Mouse (Mus musculus): ENCODE data around the gene Prpf6.

Prpf6 gene

DNA sequence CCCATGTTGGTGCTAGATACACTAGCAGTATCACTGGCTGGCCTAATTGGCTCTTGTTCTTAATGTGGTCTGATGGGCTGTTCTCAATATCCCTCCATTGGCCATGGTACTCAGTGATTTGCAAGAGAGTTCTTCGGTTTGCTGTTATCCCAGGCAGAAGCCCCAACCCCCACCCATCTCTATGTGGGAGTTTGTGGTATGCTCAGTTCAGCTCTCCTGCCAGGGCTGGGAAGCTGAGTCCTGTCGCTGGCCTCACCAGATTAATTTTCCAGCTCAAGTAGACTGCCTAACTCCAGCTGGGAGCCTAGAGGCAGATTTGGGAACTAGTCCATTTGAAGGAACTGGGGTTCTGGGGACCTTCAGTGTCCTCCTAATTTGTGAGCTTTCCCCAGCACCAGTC lies 65.8 kb downstream of the Prpf6 start:
- DNase-seq (ENCODE audit: low spot score in 2 of 2) = no peak

DNA sequence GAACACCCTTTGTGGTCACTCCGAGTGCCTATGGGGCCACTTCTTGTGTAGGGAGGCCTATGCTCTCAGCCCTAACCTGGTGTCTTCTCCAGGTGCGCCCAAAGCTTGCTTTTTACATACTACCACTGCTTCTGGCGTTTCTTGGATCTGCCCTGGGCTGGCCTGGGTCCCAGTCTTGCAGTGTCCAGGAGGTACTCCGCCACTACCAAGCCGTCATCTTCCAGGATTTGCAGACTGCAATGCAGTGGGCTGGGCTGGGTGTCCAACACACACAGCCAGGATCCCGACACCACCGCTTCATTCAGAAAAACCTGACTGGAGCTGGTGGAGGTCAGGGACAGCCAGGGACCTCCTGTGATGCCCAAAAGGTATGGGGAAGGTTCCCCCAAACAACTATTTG lies 66.9 kb downstream of the Prpf6 start:
- DNase-seq (ENCODE audit: low spot score in 2 of 2) = no peak

DNA sequence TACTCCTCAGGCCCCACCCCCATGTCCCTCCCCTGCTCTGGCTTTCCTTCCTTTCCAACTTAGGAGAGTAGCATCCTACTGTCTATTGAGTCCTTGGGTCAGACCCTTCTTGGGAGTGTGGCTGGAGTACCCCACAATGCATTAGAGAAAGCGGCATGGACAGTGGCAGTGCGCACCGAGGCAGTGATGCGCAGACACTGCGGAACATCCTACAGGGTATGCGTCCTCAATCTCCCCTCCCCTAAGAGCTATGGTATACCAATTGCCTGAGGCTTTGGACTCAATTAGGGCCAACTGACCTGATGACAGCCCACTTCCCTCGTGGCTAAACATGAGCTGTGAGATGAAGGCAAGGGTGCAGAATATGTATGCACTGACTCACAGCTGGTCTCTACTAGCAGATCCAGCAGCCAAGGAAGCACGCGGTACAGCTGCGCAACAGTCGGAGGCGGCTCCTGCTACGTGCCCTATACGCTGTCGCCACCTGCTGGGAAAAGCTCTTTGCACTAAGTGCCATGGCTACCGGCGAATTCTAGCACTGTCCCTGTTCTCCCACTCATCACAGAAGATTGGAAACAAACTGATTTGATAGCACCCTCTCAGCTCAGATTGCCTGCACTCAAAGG lies 67.4 kb downstream of the Prpf6 start:
- peak; percentile 66 to 67 for DNase-seq (ENCODE audit: low spot score in 2 of 2)

DNA sequence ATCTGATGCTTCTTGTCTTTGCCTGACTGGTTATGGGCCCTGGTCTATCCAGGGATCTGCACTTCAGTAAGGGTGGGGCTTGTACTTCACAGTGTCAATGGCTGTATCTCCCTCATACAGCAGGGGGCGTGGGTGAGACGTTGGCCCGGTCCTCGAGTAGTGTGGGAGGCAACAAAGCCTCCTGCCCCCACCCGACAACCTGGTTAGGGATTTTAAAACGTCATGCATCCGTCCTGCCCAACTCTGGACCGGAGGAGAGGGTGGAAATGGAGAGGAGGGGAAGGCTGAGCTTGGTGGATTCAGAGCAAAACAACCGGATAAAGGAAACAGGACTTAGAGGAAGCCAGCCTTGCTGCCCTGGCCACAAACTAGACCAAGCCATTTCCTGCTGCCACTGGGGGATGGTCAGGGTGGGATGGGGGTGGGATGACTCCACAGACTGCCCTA lies 68.0 kb downstream of the Prpf6 start:
- peak; percentile 91 to 94 for DNase-seq (ENCODE audit: low spot score in 2 of 2)

DNA sequence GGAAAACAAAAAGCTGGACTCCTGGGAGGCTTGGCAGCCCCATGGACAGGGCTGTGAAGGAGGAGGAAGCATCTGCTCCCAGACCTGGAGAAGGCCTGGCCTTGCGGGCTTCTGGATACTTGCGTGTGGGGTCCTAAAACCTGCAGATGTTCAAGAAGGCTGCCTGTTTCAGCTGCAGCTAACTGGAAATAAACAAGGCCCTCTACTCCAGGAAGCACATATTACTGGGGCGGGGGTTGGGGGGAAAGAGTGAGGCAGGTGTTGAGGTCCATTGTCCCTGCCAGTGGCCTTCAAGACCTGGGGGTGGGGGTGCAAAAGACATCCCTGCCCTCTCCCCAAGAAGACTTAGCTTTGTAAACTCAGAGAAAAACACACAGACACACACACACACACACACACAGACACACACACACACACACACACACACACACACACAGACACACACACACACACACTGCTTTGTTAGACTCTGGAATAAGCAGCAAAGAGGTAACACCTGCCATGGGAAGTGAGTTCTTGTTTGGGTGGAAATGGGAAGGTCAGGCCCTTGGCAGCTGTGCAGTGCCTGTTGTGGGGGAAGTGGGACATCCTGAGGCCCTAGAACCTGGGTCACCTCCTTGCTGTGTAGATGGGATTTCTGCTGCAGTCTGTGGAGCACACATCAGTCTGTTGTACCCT lies 71.1 kb downstream of the Prpf6 start:
- DNase-seq (ENCODE audit: low spot score in 2 of 2) = peak; percentile 73 to 81

DNA sequence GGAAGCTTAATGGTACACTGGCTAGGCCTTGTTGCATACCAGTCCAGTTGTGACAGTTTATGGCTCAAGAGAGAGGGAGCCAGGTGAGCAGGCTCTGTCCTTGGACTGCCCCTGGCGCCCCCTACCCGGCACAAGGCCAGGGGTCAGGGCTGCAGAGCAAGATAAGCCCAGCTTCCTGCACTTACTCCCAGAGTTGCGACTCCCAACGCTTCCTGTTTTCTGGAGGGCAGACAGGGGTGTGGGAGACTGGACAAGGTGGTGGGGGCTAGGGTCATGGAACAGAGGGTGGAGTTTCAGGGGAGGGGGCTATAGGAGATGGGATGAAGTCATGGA lies 71.6 kb downstream of the Prpf6 start:
- DNase-seq (ENCODE audit: low spot score in 2 of 2) = peak; percentile 76 to 90

DNA sequence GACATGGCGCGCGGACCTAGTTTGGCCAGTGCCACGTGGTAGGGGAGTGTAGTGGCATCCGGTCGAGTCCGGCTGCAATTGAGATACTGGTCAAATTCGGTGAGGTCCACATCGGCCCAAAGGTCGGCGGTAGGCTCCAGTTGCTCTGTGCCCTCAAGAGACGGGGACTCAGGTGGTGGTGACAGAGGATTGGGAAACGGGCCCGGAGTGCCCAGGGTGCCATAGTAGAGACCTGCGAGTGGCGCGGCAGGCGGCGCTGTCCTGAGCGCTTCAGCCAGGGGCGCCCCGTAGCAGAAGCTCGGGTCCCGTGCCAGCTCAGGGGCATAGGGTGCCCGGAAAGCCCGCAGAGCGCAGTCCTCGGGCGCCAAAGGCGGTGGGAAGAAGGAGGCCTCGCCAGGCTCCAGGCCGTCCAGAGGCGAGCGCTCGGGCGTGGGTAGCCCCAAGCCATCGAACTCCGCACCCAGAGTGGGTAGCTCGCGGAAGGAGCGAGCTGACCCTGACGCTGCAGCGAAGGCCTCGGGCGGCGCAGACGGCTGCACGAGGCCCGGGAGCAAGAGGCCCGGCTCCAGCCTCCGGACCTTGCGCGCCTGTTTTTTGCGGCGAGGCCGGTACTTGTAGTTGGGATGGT lies 78.7 kb downstream of the Prpf6 start:
- DNase-seq (ENCODE audit: low spot score in 2 of 2) = no peak

DNA sequence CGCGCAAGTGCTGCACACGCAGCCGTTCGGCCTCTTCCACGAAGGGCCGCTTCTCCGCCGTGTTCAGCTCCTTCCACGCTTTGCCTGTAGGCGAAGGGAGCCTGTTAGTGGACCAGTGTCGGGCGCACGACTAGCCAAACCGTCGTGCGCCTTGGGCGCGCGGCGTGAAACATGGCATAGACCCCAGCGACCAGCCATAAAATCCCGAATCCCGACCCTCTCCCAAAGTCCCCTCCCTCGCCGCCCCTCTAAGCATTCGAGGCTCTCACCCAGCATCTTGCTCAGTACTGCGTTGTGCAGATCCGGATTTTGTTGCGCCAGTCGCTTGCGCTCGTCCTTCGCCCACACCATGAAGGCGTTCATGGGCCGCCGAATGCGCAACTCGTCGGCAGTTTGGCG lies 79.2 kb downstream of the Prpf6 start:
- DNase-seq (ENCODE audit: low spot score in 2 of 2) = no peak

DNA sequence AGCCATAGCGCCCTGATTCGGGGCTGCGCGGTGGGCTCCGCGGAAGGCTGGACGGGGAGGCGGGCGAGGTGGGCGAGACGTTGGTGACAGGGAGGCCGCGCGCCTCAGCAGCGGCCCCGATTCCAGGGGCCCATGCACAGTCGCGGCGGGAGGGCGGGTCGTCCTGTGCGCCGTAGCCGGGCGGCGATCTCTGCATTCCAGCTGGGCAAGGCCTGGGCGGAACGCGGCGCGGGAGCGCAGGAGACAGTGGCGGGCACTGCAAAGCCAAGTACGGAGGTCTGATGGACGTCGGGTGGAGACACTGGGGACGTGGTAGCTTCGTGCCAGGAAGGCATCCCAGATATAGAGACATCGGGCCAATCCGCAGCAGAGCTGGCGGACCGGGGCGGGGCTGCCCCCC lies 79.7 kb downstream of the Prpf6 start, which contains the start of gene Sox18:
TSS of gene Sox18 (minus strand) at position 315 of the 400 bp plus-strand sequence.
- peak; percentile 72 to 85 for DNase-seq (ENCODE audit: low spot score in 2 of 2)

DNA sequence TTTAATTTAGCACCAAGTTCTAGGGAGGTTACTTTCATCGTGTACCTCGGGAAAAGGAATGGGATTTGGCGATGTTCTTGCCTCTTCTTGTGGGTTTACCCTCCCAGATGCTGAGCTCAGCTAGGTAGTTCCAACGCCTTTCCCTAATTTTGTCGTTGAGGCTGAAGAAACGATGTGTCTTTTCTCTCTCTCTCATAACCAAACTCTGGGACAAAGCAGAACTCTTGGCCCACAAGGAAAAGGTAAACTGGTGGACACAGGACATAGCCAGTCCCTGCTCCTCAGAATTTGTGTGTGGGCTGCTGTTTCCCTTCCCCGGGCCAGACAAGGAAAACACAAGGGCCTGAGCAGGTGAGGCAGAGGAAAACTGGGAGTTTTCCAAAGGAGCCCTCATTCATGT lies 80.3 kb downstream of the Prpf6 start:
- DNase-seq (ENCODE audit: low spot score in 2 of 2) = no peak

DNA sequence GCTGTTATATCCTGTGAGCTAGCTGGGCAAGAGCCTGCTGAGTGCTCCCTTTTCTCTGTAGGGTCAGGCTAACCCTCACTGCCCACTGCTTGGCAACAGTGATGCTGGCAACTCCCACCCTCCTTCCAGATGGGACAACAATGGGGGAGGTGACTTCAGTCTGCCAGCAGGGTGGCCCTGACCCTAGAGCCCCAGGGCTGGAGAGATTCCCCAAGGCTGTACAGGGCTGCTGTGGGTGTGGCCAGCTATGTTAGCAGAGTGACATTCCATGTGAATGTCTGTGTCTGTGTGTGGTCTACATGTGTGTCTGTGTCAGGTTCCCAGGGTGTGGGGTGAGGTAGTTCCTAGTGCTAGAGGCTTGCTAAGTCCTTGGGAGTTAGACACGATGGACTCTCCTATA lies 81.8 kb downstream of the Prpf6 start:
- peak in 1 of 2 experiments; percentile 49 for DNase-seq (ENCODE audit: low spot score in 2 of 2)

DNA sequence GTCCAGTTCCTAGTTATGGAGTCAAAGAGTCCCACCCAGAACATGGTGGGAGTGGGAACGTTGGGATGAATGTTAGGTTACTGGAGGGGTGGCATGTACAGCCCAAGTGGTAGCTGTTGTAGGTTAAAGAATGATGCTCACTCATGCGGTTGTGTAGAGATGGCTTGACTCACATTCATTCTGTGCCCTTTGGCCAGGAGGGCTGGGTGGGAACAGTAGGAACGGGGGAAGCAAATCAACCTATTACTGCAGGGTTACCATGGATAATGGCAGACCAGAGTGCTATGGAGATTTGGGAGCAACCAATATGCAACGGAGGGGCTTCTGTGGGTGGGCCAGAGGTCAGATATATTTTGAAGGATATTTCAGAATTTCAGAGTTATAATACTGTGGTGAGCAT lies 83.3 kb downstream of the Prpf6 start:
- DNase-seq (ENCODE audit: low spot score in 2 of 2) = no peak

DNA sequence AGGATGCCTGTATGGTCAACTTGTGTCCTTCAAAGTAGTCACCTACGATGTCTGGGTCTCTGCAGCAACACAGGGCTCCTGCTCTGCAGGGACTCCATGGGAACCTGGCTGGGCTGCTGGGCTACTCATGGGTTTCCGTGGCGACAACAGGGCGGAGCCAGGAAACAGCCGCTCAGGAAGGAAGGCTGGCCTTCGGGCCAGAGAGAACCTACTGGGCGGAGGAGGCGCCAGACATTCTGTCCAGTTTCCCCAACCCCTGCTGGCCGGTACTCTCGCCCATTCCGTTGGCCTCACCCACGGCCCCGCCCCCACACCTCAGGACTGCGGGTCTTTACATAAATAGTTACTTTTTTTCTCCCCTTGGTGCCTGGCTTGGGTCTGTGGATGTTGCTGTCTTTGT lies 83.8 kb downstream of the Prpf6 start:
- peak; percentile 88 to 93 for DNase-seq (ENCODE audit: low spot score in 2 of 2)

DNA sequence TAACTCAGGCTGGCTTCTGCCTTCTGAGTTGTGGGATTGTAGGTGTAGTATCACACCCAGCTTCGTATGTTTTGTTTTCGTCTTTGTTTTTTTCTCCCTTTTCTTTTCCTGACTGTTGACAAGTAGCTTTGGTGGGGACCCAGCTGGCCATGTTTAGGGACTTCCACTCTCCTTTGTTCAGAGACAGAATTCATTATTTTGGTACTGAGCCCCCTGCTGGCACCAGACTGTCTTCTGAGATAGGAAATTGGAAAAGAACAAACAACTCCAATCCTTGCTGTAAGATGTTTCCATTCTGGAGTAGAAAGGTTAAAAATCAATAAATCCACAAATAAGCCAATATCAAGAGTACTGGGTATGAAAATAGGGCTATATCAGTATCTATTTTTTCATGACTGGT lies 84.8 kb downstream of the Prpf6 start:
- no peak for DNase-seq (ENCODE audit: low spot score in 2 of 2)

DNA sequence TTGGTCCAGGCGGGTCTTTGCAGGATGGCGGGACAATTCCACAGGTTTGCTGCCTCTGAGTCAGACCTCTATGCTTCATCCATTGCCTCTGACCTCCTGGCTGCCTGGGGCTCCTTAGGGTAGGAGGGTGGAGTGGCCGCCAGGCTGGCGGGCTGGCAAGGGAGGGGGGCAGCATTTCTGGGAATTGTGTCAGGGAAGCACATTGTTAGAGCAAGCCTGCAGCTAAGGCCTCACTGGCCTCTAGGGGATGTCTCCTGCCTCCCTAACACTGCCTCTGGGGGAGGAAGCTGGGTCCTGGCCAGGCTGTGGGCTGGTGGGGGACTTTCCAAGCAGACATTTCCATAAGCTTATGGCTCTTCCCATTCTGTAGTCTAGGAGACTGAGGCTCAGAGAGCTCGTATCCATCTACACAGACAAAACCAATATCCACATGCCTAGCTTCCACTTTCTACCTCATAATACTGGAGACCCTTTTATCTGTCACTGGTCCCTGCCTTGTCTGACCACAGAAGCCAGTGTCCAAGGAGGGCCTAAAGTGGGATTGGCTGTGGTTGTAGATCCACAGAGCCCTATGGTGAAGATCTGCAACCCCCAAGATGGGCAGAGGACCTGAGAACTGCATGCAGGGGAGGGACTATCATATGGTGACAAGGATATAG lies 85.6 kb downstream of the Prpf6 start:
- DNase-seq (ENCODE audit: low spot score in 2 of 2) = peak; percentile 73 to 84

DNA sequence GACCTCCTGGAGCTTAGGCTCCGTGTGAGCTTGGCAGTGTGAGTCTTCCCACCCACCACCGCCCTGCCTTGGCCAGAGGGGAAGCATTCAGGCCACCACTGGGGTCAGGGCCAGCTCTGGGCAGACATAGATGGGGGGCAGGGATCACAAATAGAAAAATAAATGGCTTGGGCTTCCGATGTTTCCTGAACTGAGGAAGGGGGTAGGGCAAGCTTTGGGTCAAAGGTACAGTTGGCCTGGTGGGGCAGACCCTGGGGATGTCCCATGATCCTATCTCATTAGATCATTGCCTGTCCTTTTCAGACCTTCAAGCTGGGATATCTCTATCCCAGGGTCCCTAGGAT lies 86.1 kb downstream of the Prpf6 start:
- DNase-seq (ENCODE audit: low spot score in 2 of 2) = peak in 1 of 2 experiments; percentile 56

DNA sequence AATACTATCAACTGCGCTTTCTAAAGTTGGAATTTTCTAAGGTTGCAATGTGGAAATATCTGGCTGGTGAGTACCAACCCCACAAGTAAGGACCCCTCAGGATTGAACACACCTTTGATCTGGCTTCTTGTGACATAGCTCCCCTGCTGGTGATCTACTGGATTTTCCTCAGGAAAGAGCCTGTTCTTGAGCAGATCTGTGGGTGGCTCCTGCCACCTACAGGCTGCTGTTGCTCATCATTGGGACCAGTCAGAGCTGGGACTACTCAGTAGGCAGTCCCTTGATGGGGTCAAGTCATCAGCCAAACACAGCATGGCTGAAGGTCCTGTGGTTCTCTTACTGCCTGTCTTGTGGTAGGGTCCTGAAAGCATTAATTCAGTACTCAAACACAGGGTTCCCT lies 87.1 kb downstream of the Prpf6 start:
- peak; percentile 82 to 85 for DNase-seq (ENCODE audit: low spot score in 2 of 2)

DNA sequence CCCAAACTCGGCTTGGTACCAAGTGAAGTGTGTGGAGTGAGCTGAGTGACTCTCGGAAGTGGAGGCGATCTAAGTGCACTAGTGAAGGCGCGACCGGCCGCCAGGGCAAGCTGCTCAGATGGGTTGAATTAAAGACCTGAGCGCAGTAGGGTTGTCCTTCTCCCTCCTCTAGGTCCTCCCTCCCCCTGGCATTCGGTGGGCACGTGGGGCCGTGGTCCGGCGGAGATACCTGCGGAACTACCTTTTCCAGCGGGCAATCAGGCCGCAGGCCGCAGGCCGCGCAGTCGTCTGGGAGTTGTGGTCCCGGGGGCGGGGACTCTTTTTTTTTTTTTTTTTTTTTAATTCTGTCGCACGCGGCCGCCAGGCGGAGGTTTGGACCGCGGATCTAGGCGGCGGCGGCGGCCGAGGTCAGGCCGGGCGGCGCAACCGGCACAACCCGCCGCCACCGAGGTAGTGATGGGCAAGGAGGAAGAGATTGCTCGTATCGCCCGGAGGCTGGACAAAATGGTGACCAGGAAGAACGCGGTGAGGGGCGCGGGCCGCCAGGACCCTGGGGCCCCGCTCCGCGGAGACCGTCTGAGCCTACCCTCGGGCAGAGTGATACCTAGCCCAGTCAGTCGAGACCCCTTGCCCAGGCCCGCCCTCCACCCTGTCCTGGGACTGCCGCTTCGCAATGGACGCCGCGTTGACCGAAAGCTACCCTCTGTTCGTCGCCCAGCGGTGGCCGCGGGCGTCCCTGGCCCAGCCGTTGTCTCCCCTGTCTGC lies 88.5 kb downstream of the Prpf6 start, which contains the start of gene Tcea2:
TSS of gene Tcea2 (plus strand) at position 360 of the 765 bp plus-strand sequence.
- peak; percentile 66 to 72 for DNase-seq (ENCODE audit: low spot score in 2 of 2)

DNA sequence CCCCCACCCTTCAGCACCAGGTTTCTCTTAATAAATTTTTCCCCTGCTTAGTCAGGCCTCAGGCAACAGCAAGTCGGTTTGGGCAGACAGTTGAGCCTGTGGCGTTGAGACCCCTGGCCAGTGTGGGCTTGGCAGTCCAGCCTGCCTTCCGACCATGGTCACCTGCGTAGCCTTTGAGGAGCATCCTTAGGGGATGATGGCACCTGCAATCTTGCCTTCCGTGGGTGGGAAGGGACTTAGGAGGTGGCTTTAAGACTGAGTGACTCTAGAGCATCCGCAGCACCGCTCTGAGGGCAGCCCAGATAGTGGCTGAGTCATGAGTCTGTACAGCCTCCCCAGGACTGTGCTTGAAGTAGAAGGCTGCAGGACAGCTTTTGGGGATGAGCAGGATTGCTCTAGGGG lies 89.0 kb downstream of the Prpf6 start:
- DNase-seq (ENCODE audit: low spot score in 2 of 2) = no peak

DNA sequence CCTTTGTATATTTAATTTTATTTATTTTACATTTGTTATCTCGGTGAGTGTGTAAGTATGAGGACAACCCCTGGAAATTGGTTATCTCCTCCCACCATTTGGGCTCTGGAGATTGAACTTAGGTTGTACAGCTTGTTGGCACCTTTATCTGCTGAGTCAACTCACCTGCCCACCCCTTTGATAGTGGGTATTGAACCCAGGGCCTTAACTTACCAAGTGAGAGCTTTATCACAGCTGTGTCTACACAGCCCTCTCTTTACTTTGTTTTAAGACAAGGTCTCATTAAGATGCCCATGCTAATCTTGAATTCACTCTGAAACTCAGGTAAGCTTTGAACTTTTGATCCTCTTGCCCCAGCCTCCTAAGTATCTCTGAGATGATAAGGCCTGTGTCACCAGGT lies 90.3 kb downstream of the Prpf6 start:
- no peak for DNase-seq (ENCODE audit: low spot score in 2 of 2)

DNA sequence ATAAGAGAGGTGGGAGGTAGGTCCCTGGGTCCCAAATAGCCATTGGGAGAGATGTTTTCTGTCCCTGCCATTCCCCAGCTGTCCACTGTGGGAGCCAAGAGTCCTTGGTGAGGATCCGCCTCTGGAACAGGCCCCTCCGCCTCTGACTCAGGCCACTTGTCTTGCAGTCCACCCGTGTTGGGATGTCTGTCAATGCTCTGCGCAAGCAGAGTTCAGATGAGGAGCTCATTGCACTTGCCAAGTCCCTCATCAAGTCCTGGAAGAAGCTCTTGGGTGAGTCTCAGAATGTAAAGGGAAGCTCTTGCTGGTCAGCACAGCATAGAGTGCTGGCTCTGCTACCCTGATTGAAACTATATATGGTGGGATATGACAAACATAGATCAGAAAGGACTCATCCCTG lies 91.7 kb downstream of the Prpf6 start:
- no peak for DNase-seq (ENCODE audit: low spot score in 2 of 2)

DNA sequence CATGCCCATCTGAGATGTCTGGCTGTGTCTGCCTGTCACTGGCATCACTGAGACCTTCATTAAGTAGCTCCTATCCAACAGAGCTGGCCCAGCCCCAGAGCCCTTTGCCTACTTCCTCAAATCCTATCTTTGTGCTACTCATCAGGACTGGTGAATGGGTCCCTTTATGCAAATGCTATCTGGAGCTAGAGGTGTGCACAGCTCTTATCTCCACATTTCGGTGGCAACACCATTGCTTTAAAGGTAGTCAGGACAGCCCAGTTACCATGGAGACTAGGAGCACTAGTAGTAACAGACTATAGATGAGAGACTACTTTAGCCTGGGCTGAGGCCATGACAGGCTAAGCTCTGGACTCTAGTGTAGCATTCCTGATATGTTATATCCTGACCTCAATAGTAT lies 93.0 kb downstream of the Prpf6 start:
- DNase-seq (ENCODE audit: low spot score in 2 of 2) = no peak

All from heart, adult 9 months (tissue).